Mouse (Mus musculus): ENCODE results near the gene Smarce1. TPM values are rescaled to one million over a fixed set of nuclear protein-coding genes. Genes with fewer than 3 reads are reported as not detected.

The Smarce1 gene
- polyA plus RNA-seq, 1 experiment from 2014 or later = 224 TPM

- no peaks in the 10 kb centered on the region for H3K36me3 ChIP-seq
- ATAC-seq (ENCODE audit: borderline replicate concordance, extremely low read depth, low FRiP score, low TSS enrichment) = no peak
- H3K4me3 ChIP-seq = no peak overlapping the region
- no peak overlapping the region for H3K9ac ChIP-seq
- H3K27me3 ChIP-seq = 0 out of 2 replicates have a peak, but pooled peaks cover 6% of the 10 kb centered on the region
- H3K27ac ChIP-seq = no peak overlapping the region
- WGBS = 63% methylated on average over 2 of the region's 2 CpGs
- no peak overlapping the region for H3K4me2 ChIP-seq
- H3K9me3 ChIP-seq = no peaks in the 10 kb centered on the region
- no peaks in the 10 kb centered on the region for H3K4me1 ChIP-seq
These were observed 44.0 kb downstream of the Smarce1 start for GRCm38 (mm10) chr11:99186836-99187235.

DNA sequence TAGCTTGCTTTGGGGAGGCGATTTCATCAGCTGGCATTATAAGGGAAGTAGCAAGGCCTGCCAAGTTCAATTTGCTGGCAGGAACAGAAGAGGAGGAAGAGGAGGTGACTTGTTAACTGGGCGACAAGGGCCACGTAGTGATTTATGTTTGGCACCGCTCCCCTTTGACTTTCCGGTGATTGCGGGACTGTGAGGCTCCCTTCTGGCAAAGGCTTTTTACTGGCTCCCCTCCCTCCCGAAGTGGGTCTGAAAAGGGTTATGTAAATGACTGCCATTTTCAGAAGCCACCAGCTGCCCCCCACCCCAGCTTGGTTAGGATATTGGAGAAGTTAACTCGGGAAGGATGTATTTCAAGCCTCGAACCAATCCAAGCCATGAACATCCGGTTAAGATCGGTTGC is 48.2 kb downstream of the Smarce1 start:
- Histone ChIP-seq H3K9me3 (no peaks in the 10 kb centered on the region), H3K4me2 (no peak overlapping the region), H3K4me1 (no peaks in the 10 kb centered on the region), H3K27me3 (no peaks in the 10 kb centered on the region), H3K27ac (no peak overlapping the region), H3K4me3 (no peak overlapping the region), H3K9ac (no peak overlapping the region), H3K36me3 (no peaks in the 10 kb centered on the region)
- 62% methylated on average over 11 of the region's 11 CpGs for WGBS
- no peak for ATAC-seq (ENCODE audit: borderline replicate concordance, extremely low read depth, low FRiP score, low TSS enrichment)

DNA sequence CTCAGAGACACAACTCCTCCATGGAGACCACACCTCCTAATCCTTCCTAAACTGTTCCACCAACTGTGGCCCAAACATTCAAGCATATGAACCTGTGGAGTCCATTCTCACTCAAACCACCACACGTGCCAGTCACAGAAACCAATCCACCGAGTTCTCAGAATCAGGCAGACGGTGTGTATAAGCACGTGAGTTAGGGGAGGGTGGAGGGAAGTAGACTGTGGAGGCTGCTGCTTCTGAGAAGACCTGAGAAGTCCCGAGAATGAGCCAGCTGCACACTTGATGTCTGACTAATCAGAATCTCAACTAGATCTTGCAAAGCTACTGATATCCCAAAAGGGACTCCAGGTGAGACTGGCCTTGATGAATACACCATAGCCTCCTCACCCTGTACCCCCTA is 50.7 kb downstream of the Smarce1 start:
- ATAC-seq (ENCODE audit: borderline replicate concordance, extremely low read depth, low FRiP score, low TSS enrichment) = no peak
- H3K27me3 ChIP-seq = no peaks in the 10 kb centered on the region
- H3K4me2 ChIP-seq = no peak overlapping the region
- H3K4me1 ChIP-seq = no peaks in the 10 kb centered on the region
- 83% methylated on average over 5 of the region's 5 CpGs for WGBS
- no peak overlapping the region for H3K4me3 ChIP-seq
- H3K9me3 ChIP-seq = no peaks in the 10 kb centered on the region
- no peak overlapping the region for H3K9ac ChIP-seq
- no peaks in the 10 kb centered on the region for H3K36me3 ChIP-seq
- H3K27ac ChIP-seq = no peak overlapping the region

DNA sequence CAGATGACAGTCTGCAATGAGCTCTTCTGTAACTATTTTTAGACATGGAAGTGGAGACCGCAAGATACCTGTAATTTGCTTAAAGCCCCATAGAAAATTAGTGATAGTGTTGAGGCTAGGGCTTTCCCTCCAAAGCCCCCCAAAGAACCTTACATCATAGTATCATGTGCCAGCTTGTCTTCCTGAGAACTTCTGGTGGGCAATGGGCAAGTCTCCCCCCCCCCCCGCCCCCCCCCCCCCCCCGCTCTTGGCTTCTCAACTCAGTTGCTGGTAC is 53.0 kb downstream of the Smarce1 start:
- Histone ChIP-seq H3K9ac (no peak overlapping the region), H3K9me3 (no peaks in the 10 kb centered on the region), H3K4me1 (no peaks in the 10 kb centered on the region), H3K36me3 (no peaks in the 10 kb centered on the region), H3K27me3 (no peaks in the 10 kb centered on the region), H3K27ac (no peak overlapping the region), H3K4me3 (no peak overlapping the region), H3K4me2 (no peak overlapping the region)
- ATAC-seq (ENCODE audit: borderline replicate concordance, extremely low read depth, low FRiP score, low TSS enrichment) = no peak
- 73% methylated on average over 2 of the region's 3 CpGs for WGBS

- no peak overlapping the region for H3K9ac ChIP-seq
- H3K4me1 ChIP-seq = no peaks in the 10 kb centered on the region
- 55% methylated on average over 5 of the region's 5 CpGs for WGBS
- no peak for ATAC-seq (ENCODE audit: borderline replicate concordance, extremely low read depth, low FRiP score, low TSS enrichment)
- no peaks in the 10 kb centered on the region for H3K36me3 ChIP-seq
- H3K27ac ChIP-seq = no peak overlapping the region
- no peak overlapping the region for H3K4me2 ChIP-seq
- no peaks in the 10 kb centered on the region for H3K27me3 ChIP-seq
- H3K4me3 ChIP-seq = no peak overlapping the region
- H3K9me3 ChIP-seq = no peaks in the 10 kb centered on the region
These were observed 53.5 kb downstream of the Smarce1 start for GRCm38 (mm10) chr11:99177054-99177924.

DNA sequence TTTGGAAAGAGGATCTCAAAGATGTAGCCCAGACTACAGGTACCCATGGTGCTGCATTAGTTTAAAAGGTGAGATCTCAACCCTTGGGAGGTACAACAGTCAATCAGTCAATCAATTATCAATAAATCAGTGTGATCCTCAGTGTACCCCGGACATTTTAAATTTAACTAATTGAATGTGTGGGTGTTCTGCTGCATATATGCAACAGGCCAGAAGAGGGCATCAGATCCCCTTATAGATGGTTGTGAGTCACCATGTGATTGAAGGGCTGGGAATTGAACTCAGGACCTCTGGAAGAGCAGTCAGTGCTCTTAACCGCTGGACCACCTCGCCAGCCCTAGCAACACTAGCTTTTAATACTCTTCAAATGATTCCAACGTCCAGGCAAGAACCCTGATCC is 58.8 kb downstream of the Smarce1 start:
- Histone ChIP-seq H3K4me1 (no peaks in the 10 kb centered on the region), H3K9me3 (no peaks in the 10 kb centered on the region), H3K4me2 (no peak overlapping the region), H3K36me3 (no peaks in the 10 kb centered on the region), H3K27ac (no peak overlapping the region), H3K9ac (no peak overlapping the region), H3K4me3 (no peak overlapping the region), H3K27me3 (no peaks in the 10 kb centered on the region)
- no peak for ATAC-seq (ENCODE audit: borderline replicate concordance, extremely low read depth, low FRiP score, low TSS enrichment)
- 77% methylated on average over 4 of the region's 4 CpGs for WGBS

- no peaks in the 10 kb centered on the region for H3K36me3 ChIP-seq
- no peak overlapping the region for H3K4me3 ChIP-seq
- WGBS = 73% methylated on average over 2 of the region's 2 CpGs
- H3K4me2 ChIP-seq = no peak overlapping the region
- H3K27me3 ChIP-seq = no peaks in the 10 kb centered on the region
- no peaks in the 10 kb centered on the region for H3K9me3 ChIP-seq
- no peaks in the 10 kb centered on the region for H3K4me1 ChIP-seq
- H3K27ac ChIP-seq = no peak overlapping the region
- no peak overlapping the region for H3K9ac ChIP-seq
- ATAC-seq (ENCODE audit: borderline replicate concordance, extremely low read depth, low FRiP score, low TSS enrichment) = no peak
These were observed 59.4 kb downstream of the Smarce1 start for GRCm38 (mm10) chr11:99171442-99171841.

- Histone ChIP-seq H3K9me3 (no peaks in the 10 kb centered on the region), H3K27me3 (no peaks in the 10 kb centered on the region), H3K4me2 (no peak overlapping the region), H3K36me3 (no peaks in the 10 kb centered on the region), H3K27ac (no peak overlapping the region), H3K4me3 (no peak overlapping the region), H3K9ac (no peak overlapping the region), H3K4me1 (no peaks in the 10 kb centered on the region)
- 65% methylated on average over 12 of the region's 12 CpGs for WGBS
- ATAC-seq (ENCODE audit: borderline replicate concordance, extremely low read depth, low FRiP score, low TSS enrichment) = no peak
These were observed 60.1 kb downstream of the Smarce1 start for GRCm38 (mm10) chr11:99170547-99171267.

DNA sequence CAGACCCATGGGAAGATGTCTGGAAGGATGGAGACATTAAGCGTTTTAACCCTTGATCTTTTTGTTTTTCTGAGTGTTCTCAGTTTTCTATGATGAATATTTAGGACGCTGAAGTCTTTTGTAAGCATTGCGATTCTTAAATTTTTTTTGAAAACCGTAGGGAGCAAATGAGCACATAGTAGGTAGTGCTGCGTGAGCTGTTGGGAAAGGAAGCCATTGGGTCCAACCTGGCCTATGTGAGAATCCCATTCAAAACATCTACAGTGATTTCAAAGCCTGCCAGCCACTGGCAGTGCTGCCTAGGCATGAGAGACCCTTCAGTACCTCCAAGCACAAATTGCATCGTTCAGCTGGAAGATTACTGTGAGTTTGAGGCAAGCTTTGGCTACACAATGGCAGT is 60.8 kb downstream of the Smarce1 start:
- Histone ChIP-seq H3K9ac (no peak overlapping the region), H3K36me3 (no peaks in the 10 kb centered on the region), H3K27me3 (no peaks in the 10 kb centered on the region), H3K4me1 (no peaks in the 10 kb centered on the region), H3K9me3 (no peaks in the 10 kb centered on the region), H3K4me2 (no peak overlapping the region), H3K27ac (no peak overlapping the region), H3K4me3 (no peak overlapping the region)
- WGBS = 91% methylated on average over 6 of the region's 6 CpGs
- no peak for ATAC-seq (ENCODE audit: borderline replicate concordance, extremely low read depth, low FRiP score, low TSS enrichment)

DNA sequence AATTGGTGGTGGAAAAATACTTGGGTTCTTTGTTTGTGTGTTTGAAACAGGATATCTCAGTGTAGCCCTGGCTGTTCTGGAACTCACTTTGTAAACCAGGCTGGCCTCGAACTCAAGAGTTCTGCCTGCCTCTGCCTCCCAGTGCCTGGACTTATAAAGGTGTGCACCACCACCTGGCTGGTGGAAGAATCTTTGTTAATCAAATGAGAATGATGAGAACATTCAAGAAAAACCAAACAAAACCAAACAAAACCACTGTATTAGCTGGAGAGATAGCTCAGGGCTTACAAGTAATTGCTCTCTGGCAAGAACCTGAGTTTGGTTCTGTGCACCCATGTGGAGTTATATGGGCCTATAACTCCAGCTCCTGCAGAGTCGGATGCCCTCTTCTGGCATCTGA is 61.4 kb downstream of the Smarce1 start:
- no peak for ATAC-seq (ENCODE audit: borderline replicate concordance, extremely low read depth, low FRiP score, low TSS enrichment)
- WGBS = 85% methylated on average over 2 of the region's 2 CpGs
- Histone ChIP-seq H3K4me2 (no peak overlapping the region), H3K27ac (no peak overlapping the region), H3K4me3 (no peak overlapping the region), H3K9ac (no peak overlapping the region), H3K9me3 (no peaks in the 10 kb centered on the region), H3K4me1 (no peaks in the 10 kb centered on the region), H3K36me3 (no peaks in the 10 kb centered on the region), H3K27me3 (no peaks in the 10 kb centered on the region)

GRCm38 (mm10) chr11:99168030-99168474 is 62.8 kb downstream of the Smarce1 start:
- H3K27ac ChIP-seq = no peak overlapping the region
- no peak for ATAC-seq (ENCODE audit: borderline replicate concordance, extremely low read depth, low FRiP score, low TSS enrichment)
- H3K4me2 ChIP-seq = no peak overlapping the region
- no peak overlapping the region for H3K4me3 ChIP-seq
- H3K27me3 ChIP-seq = no peaks in the 10 kb centered on the region
- WGBS = 56% methylated on average over 12 of the region's 12 CpGs
- H3K9me3 ChIP-seq = no peaks in the 10 kb centered on the region
- H3K9ac ChIP-seq = no peak overlapping the region
- no peaks in the 10 kb centered on the region for H3K36me3 ChIP-seq
- H3K4me1 ChIP-seq = no peaks in the 10 kb centered on the region

- ATAC-seq (ENCODE audit: borderline replicate concordance, extremely low read depth, low FRiP score, low TSS enrichment) = no peak
These were observed 63.2 kb downstream of the Smarce1 start for GRCm38 (mm10) chr11:99167576-99167975.

More at GRCm38 (mm10) chr11:99167576-99167975, 63.2 kb downstream of the Smarce1 start:
- no peak overlapping the region for H3K4me2 ChIP-seq
- H3K9ac ChIP-seq = no peak overlapping the region
- no peaks in the 10 kb centered on the region for H3K36me3 ChIP-seq
- no peaks in the 10 kb centered on the region for H3K27me3 ChIP-seq
- H3K4me1 ChIP-seq = no peaks in the 10 kb centered on the region
- WGBS = 83% methylated on average over 7 of the region's 7 CpGs
- H3K9me3 ChIP-seq = no peaks in the 10 kb centered on the region
- no peak overlapping the region for H3K4me3 ChIP-seq
- no peak overlapping the region for H3K27ac ChIP-seq

All from lung, embryonic 15.5 days (tissue).